Mouse (Mus musculus): Measurements from ENCODE around the gene Uts2. TPM values are rescaled to one million over a fixed set of nuclear protein-coding genes. Genes with fewer than 3 reads are reported as not detected.

Uts2 gene
- polyA plus RNA-seq (2014; fragmentation: Illumina TruSeq; extraction: RNeasy Lipid Tissue Mini Kit (QIAGEN cat#74804); ENCODE audit: low replicate concordance) = not detected

DNA sequence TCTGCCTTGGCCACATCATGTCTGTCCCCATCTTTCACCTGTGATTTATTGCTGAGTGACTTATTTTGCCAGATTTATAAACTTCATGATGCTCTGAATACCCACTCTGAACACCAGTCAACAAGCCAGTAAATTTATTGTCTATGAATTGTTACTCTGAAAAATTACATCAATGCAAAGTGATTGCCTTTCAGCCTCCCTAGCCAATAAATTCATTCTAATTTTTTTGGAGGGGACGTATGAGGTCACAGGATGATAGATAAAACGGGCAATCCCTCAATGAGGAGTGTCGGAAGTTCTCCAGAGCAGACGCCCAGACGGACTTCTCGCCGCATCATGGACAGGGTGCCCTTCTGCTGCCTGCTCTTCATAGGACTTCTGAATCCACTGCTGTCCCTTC lies at the start of gene Uts2:
TSS of gene Uts2 (plus strand) at position 301 of the 400 bp plus-strand sequence.

DNA sequence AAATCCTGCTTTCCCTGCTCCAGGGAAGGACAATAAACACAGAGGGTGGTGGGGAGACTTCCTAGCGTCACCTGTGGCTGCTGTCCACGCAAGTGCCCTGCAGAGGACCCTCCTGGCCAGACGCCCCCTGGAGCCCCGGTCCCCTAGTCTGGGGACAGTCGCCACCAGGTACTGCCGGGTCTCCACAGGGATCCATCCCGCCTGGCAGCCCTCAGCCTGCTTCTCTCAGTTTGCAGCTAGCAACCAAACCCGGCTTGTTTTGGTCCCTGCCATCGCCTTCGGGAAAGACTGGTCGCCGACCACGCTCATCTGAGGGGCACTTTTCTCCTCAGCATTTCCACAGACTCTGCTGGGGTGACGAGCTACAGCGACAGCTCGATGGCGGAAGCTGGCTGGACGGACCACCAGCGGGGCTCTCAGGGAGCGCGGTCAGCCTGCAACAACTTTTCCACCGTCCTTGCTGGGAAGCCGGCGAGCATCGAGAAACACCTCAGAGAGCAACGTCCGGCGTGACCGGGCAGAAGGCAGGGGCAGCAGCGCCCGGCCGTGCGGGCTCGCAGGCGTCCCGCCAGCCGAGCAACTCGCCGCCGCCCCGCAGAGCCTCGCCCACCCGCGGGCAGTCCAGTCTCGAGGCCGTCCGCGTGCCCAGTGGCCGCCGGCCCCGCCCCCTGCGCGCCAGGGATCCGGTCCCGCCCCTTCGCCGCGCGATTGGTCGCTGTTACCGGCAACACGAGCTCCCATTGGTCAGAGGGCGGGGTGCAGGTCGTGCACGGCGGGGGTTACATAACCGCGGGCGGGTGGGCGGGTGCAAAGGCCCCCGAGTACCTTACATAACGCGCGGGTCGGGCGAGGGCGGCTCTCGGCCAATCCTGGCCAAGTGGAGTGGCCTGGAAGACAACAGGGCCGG lies 47.4 kb downstream of the Uts2 start, which contains the start of gene Per3:
TSS of gene Per3 (minus strand) at position 629 of the 907 bp plus-strand sequence.

Other genes with a start within 250 kb of the Uts2 start
- gene Errfi1, start 143.2 kb upstream of the Uts2 start, polyA plus RNA-seq (2014; fragmentation: Illumina TruSeq; extraction: RNeasy Lipid Tissue Mini Kit (QIAGEN cat#74804); ENCODE audit: low replicate concordance) = 73.2 TPM
- gene Park7, start 82.7 kb upstream of the Uts2 start, polyA plus RNA-seq (2014; fragmentation: Illumina TruSeq; extraction: RNeasy Lipid Tissue Mini Kit (QIAGEN cat#74804); ENCODE audit: low replicate concordance) = 7.6 TPM
- gene Tnfrsf9, start 82.5 kb upstream of the Uts2 start, polyA plus RNA-seq (2014; fragmentation: Illumina TruSeq; extraction: RNeasy Lipid Tissue Mini Kit (QIAGEN cat#74804); ENCODE audit: low replicate concordance) = 0.63 TPM
- gene Per3, start 47.6 kb downstream of the Uts2 start, polyA plus RNA-seq (2014; fragmentation: Illumina TruSeq; extraction: RNeasy Lipid Tissue Mini Kit (QIAGEN cat#74804); ENCODE audit: low replicate concordance) = 2.4 TPM
- gene Vamp3, start 60.9 kb downstream of the Uts2 start, polyA plus RNA-seq (2014; fragmentation: Illumina TruSeq; extraction: RNeasy Lipid Tissue Mini Kit (QIAGEN cat#74804); ENCODE audit: low replicate concordance) = 269 TPM
- gene Gm13090, start 92.5 kb downstream of the Uts2 start, polyA plus RNA-seq (2014; fragmentation: Illumina TruSeq; extraction: RNeasy Lipid Tissue Mini Kit (QIAGEN cat#74804); ENCODE audit: low replicate concordance) = not detected